Mouse (Mus musculus) layer of hippocampus, postnatal 36 days (tissue): ENCODE measurements at regions not wholly inside any gene's neighbourhood (a gene's known extent, or its start where the extent isn't known, plus 50 kb on each side); places are given as distances from the start of the nearest gene placed in this dataset.

ENCODE experiments used
- DNase-seq, 2 experiments: peaks; one replicate each; pipeline ENCODE4 v3.0.0; 2022

- DNase-seq, result no peak
Measured at GRCm38 (mm10) chr14:24886896-24887421, 400.0 kb downstream of the Rps24 start.

GRCm38 (mm10) chr14:24890856-24891255 is 403.9 kb downstream of the Rps24 start:
- DNase-seq, result no peak

GRCm38 (mm10) chr14:24895196-24895595 is 408.3 kb downstream of the Rps24 start:
- no peak for DNase-seq

GRCm38 (mm10) chr14:24896681-24897080 is 409.8 kb downstream of the Rps24 start:
- DNase-seq, result no peak

- no peak for DNase-seq
Measured at GRCm38 (mm10) chr14:24900501-24901179, 413.7 kb downstream of the Rps24 start.

- no peak for DNase-seq
Measured at GRCm38 (mm10) chr14:24901726-24902125, 414.8 kb downstream of the Rps24 start.

- no peak for DNase-seq
Measured at GRCm38 (mm10) chr14:24902870-24903269, 415.9 kb downstream of the Rps24 start.

- DNase-seq, result no peak
Measured at GRCm38 (mm10) chr14:24904712-24905111, 417.8 kb downstream of the Rps24 start.

GRCm38 (mm10) chr14:24906916-24907315 is 420.0 kb downstream of the Rps24 start:
- DNase-seq, result no peak

- no peak for DNase-seq
Measured at GRCm38 (mm10) chr14:24908377-24908776, 421.5 kb downstream of the Rps24 start.

- DNase-seq, result peak; percentile 30 to 43
Measured at GRCm38 (mm10) chr14:24911621-24912020, 424.7 kb downstream of the Rps24 start.

GRCm38 (mm10) chr14:24919056-24919455 is 432.1 kb downstream of the Rps24 start:
- DNase-seq, result no peak

- no peak for DNase-seq
Measured at GRCm38 (mm10) chr14:24922006-24922405, 435.1 kb downstream of the Rps24 start.

GRCm38 (mm10) chr14:24924561-24924960 is 437.6 kb downstream of the Rps24 start:
- no peak for DNase-seq

- no peak for DNase-seq
Measured at GRCm38 (mm10) chr14:24926086-24927048, 439.4 kb downstream of the Rps24 start.

- no peak for DNase-seq
Measured at GRCm38 (mm10) chr14:24928726-24929125, 441.8 kb downstream of the Rps24 start.

- no peak for DNase-seq
Measured at GRCm38 (mm10) chr14:24930251-24930650, 443.3 kb downstream of the Rps24 start.

- no peak for DNase-seq
Measured at GRCm38 (mm10) chr14:24937876-24938275, 451.0 kb downstream of the Rps24 start.

GRCm38 (mm10) chr14:24939068-24939467 is 452.1 kb downstream of the Rps24 start:
- no peak for DNase-seq

- peak; percentile 80 to 84 for DNase-seq
Measured at GRCm38 (mm10) chr14:24939476-24940200, 452.7 kb downstream of the Rps24 start.

GRCm38 (mm10) chr14:24945716-24946115 is 458.8 kb downstream of the Rps24 start:
- DNase-seq, result no peak

- no peak for DNase-seq
Measured at GRCm38 (mm10) chr14:24947084-24947483, 460.2 kb downstream of the Rps24 start.
